9 mouse cellular contexts compared by ENCODE assay signal in the genomic region with DNA sequence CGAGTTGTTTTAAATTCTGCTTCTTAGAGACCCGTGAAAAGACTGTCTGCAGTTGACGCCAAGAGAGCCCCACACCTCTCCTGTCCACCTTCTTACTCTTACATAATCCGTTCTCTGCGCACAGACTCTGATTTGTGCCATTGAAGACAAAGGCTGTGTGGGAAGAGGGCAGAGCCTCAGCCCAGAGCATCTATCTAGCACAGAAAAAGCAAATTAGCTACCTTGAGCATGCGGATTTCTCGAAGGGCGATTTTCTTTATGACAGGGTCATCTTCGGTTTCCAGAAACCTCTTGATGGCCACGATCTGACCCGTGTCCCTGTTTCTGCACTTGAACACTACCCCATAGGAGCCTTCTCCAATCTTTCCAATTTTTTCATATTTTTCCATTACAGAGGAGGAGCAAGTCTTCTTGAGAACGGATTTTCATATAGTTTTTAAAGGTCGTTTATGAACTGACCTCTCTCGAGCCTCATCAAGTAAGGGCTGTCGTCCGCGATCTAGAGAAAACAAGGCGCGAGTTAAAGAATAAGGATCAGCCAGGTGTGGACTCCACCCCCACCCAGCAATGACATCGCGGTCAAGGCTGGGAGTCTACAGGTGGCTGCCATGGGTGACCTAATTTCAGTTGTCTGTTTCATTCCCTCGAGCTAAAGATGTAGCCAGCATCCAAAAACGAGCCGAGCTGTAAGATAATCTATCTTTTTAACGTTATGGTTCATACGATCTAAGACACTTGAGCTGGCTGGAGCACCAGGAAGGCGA. TPM values are rescaled to one million over a fixed set of nuclear protein-coding genes. Genes with fewer than 3 reads are reported as not detected.
DNase-seq lines count a peak whose midpoint lies in the region; ATAC-seq and TF ChIP-seq lines count a peak whose summit lies in the region.
"Had no signal": no experiment of that assay in that cellular context is flagged by ENCODE, and none has a peak within 500 bp of the region (broad histone marks: within the 10 kb centered on the region; RNA-seq: fewer than 3 reads in every experiment).

No protein-coding gene starts in this region.

- no peak for TF ChIP-seq POLR2A in heart, adult 2 months (IDR thresholded peaks at IDR 0.05; ENCODE audit: insufficient read depth, low read depth, low read length)
- TF ChIP-seq POLR2A in ES-Bruce4 (IDR thresholded peaks at IDR 0.05; ENCODE audit: insufficient read depth, low read length) (no peak), myocyte (IDR thresholded peaks at IDR 0.05; ENCODE audit: insufficient read length, low read depth) (no peak)

- peak overlapping the region; percentile 28 for H3K9ac ChIP-seq in heart, adult 2 months (ENCODE audit: low read depth, low read length)
- H3K9ac ChIP-seq in ES-Bruce4 (ENCODE audit: low read depth, poor library complexity, severe bottlenecking) = no peak overlapping the region

- H3K27me3 ChIP-seq in heart, adult 2 months (ENCODE audit: control insufficient read depth, insufficient read depth, low read length) = no peaks in the 10 kb centered on the region
- H3K27me3 ChIP-seq in ES-Bruce4 (ENCODE audit: control insufficient read depth, insufficient read depth, low read length, poor library complexity, severe bottlenecking) (no peaks in the 10 kb centered on the region), myocyte (ENCODE audit: control insufficient read depth, insufficient read depth, insufficient read length) (no peaks in the 10 kb centered on the region)

- H3K36me3 ChIP-seq in heart, adult 2 months (ENCODE audit: control insufficient read depth, insufficient read depth, low read length) = no peaks in the 10 kb centered on the region
- no peaks in the 10 kb centered on the region for H3K36me3 ChIP-seq in ES-Bruce4 (ENCODE audit: control insufficient read depth, insufficient read depth, low read length, poor library complexity, severe bottlenecking)
- no peaks in the 10 kb centered on the region for H3K36me3 ChIP-seq in myocyte (ENCODE audit: control insufficient read depth, insufficient read depth)

- H3K79me2 ChIP-seq in heart, adult 2 months (replicated peaks; ENCODE audit: control insufficient read depth, insufficient read depth, low read length) = no peaks in the 10 kb centered on the region
- H3K79me2 ChIP-seq in myocyte (ENCODE audit: control insufficient read depth, insufficient read depth) = no peaks in the 10 kb centered on the region

- no peaks in the 10 kb centered on the region for H3K4me1 ChIP-seq in heart, adult 2 months (ENCODE audit: control insufficient read depth, insufficient read depth, low read length)
- no peaks in the 10 kb centered on the region for H3K4me1 ChIP-seq in ES-Bruce4 (ENCODE audit: control insufficient read depth, insufficient read depth, low read length)

- 49% methylated on average over 27 of the region's 27 CpGs for WGBS in heart, adult 2 months

- peak overlapping the region; percentile 71 for H3K4me3 ChIP-seq in heart, adult 2 months
- H3K4me3 ChIP-seq in ES-Bruce4 (ENCODE audit: low read depth, low read length) (peak overlapping the region; percentile 62; the same call in 1 of the 2 replicates), myocyte (peak overlapping the region; percentile 5)

- H3ac ChIP-seq in myocyte (ENCODE audit: control insufficient read depth, insufficient read length) = no peak overlapping the region

- TF ChIP-seq CTCF in heart, adult 2 months (IDR thresholded peaks at IDR 0.05) = no peak
- no peak for TF ChIP-seq CTCF in ES-Bruce4 (IDR thresholded peaks at IDR 0.05; ENCODE audit: low read depth, low read length)

- no peak for TF ChIP-seq EP300 in heart, adult 2 months (IDR thresholded peaks at IDR 0.05; ENCODE audit: insufficient read depth, low read depth, low read length)
- no peak for TF ChIP-seq EP300 in ES-Bruce4 (IDR thresholded peaks at IDR 0.05; ENCODE audit: insufficient read depth, low read depth, low read length)

- H3K9me3 ChIP-seq in ES-Bruce4 (replicated peaks; ENCODE audit: control insufficient read depth, insufficient read depth, low read length, poor library complexity, severe bottlenecking) = no peaks in the 10 kb centered on the region

- intact Hi-C loops in heart, adult 2 months (cut with DNase I) = no loop called here
- intact Hi-C loops in heart, postnatal 10 days (cut with DNase I) = no loop called here

- DNase-seq in heart, adult 2 months = no peak
- no peak for DNase-seq in heart, postnatal 10 days
- peak; percentile 51 for DNase-seq in kidney, postnatal 10 days
- DNase-seq in adipocyte (ENCODE audit: low spot score) = no peak
- no peak for DNase-seq in adrenal gland, adult 8-10 months

- ATAC-seq in erythroblast, adult 5-6 weeks (replicated peaks; ENCODE audit: low FRiP score, poor library complexity, severe bottlenecking) = peak; percentile 48

- peak overlapping the region; percentile 97 for H3K4me2 ChIP-seq in myocyte (ENCODE audit: low read depth)

- peak overlapping the region; percentile 33; the same call in 1 of the 2 replicates for H3K27ac ChIP-seq in heart, adult 2 months
- H3K27ac ChIP-seq in ES-Bruce4 (ENCODE audit: insufficient read depth, low read length) = no peak overlapping the region

TF ChIP-seq in myocyte, 11 proteins besides CTCF, POLR2A, EP300 and RAD21:
- TF ChIP-seq TCF3 (IDR thresholded peaks at IDR 0.05; ENCODE audit: insufficient read length, low read depth) (no peak), CEBPB (IDR thresholded peaks at IDR 0.05; ENCODE audit: insufficient read depth, poor library complexity, severe bottlenecking) (no peak)

RNA-seq across cellular contexts. Expression of a gene that starts 1.1 kb away (rescaled TPM):
- total RNA-seq in heart, adult 2 months (2021) = 10 to 100 TPM in 1 of 2 experiments, 1 to 10 TPM in 1; 9.3 to 11.2 TPM
- 2.0 and 3.0 TPM in 2 replicates for polyA plus RNA-seq in heart, adult 2 months (2012; rRNA removed)
- total RNA-seq in heart, postnatal 10 days (2021) = 1 to 10 TPM; 7.0 to 9.2 TPM
- 1.8 and 2.8 TPM in 2 replicates for polyA plus RNA-seq in ES-Bruce4 (2011; ENCODE audit: insufficient read depth, insufficient read length, low read depth, missing spikeins)
- 43.6 and 51.4 TPM in 2 replicates for total RNA-seq in erythroblast, adult 5-6 weeks (2015; ENCODE audit: low replicate concordance)
- total RNA-seq in erythroblast, adult 5-6 weeks (2017; ENCODE audit: low replicate concordance) = 86.7 and 87.6 TPM in 2 replicates
- polyA plus RNA-seq in myocyte (2012; fragmentation: generic; extraction: Trizol) = 0.05 TPM
- 1 to 10 TPM; 2.1 to 9.3 (median 5.1) TPM for total RNA-seq in adrenal gland, adult 8-10 months (2022)
- total RNA-seq: hematopoietic stem cell, adult 5-6 weeks had no signal

Comparison
In these comparisons a context has a peak if more than half of its experiments do, and no peak if none do; other contexts are left out.
1. H3K4me3 ChIP-seq: peak in every context shown above with its lines; median percentile 71 in heart, adult 2 months; 62 in ES-Bruce4; 5 in myocyte.